Mouse (Mus musculus) kidney, adult 2 months (tissue): ENCODE data around the gene Lrrc73. TPM values are rescaled to one million over a fixed set of nuclear protein-coding genes. Genes with fewer than 3 reads are reported as not detected.

Experiments
- DNase-seq: peaks from one replicate; pipeline ENCODE4 v3.0.0; 2021
- H3K27ac ChIP-seq: fragments of 200-500 bp; 2 replicates; pipeline ENCODE4 v1.5.1; 2012; ENCODE audit warnings: low read depth, low read length, control low read depth, inconsistent platforms; ENCODE audit not compliant: insufficient read depth
- H3K27me3 ChIP-seq: fragments of 200-500 bp; replicated peaks from 2 replicates; pipeline ENCODE4 v1.6.1; 2012; ENCODE audit warnings: mild to moderate bottlenecking, moderate library complexity, low read length, inconsistent platforms; ENCODE audit not compliant: control insufficient read depth, insufficient read depth
- H3K36me3 ChIP-seq: fragments of 200-500 bp; 2 replicates; pipeline ENCODE4 v1.6.1; 2012; ENCODE audit warnings: mild to moderate bottlenecking, moderate library complexity, low read length, inconsistent platforms; ENCODE audit not compliant: control insufficient read depth, insufficient read depth
- H3K4me1 ChIP-seq: fragments of 200-500 bp; 2 replicates; pipeline ENCODE4 v1.6.1; 2011; ENCODE audit warnings: low read length; ENCODE audit not compliant: control insufficient read depth, insufficient read depth
- H3K4me3 ChIP-seq: fragments of 200-500 bp; 2 replicates; pipeline ENCODE4 v1.5.1; 2011; ENCODE audit warnings: mild to moderate bottlenecking, low read depth, low read length, control low read depth; ENCODE audit not compliant: insufficient read depth
- CTCF ChIP-seq: fragments of 200-500 bp; conservative IDR thresholded peaks from 2 replicates; pipeline ENCODE4 v1.5.1; 2011; ENCODE audit warnings: low read depth, mild to moderate bottlenecking, control low read depth, low read length, moderate library complexity, mixed read lengths; ENCODE audit not compliant: insufficient read depth, insufficient read length
- POLR2A ChIP-seq: fragments of 200-500 bp; IDR thresholded peaks from one replicate; pipeline ENCODE4 v1.6.1; 2011; ENCODE audit warnings: low read depth, low read length, control low read depth
- WGBS: fragments of 180-500 bp; shearing (Covaris S2); methylation state at CpG from one replicate; pipeline ENCODE4 v1.1.7; 2018; 5-methylcytosine and 5-hydroxymethylcytosine counted together
- polyA plus RNA-seq: library from polyadenylated mRNA; depleted of rRNA; stranded (reverse); fragments of >200 nt; gene quantifications from 2 replicates; pipeline ENCODE4 v1.2.3, GENCODE M21; 2012

Lrrc73 gene
- polyA plus RNA-seq, 1 experiment: 1.1 TPM

DNA sequence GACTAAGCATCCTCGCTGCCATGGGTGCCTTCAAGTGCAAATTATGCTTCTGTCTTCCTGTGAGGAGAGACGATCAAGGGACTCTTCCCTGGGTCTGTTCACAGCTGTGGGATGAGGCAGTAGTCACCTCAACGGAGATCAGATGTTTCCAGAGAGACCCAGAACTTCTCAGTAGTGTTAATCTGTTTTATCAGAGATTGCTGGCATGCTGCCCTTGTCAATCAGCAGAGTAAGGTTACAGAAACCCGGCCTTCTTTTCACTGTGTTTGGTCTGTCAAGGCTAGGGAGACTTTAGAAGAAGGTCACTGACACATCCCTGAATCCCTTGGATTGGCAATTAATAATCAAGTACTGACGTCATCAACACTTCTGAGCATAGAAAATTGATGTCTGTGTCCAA, 15.9 kb upstream of the Lrrc73 start:
- WGBS: 76% methylated on average over 5 of the region's 5 CpGs
- TF ChIP-seq CTCF (no peak), POLR2A (no peak)
- no peaks in the 10 kb centered on the region for H3K4me1 ChIP-seq
- H3K27ac ChIP-seq: no peak overlapping the region
- no peak overlapping the region for H3K4me3 ChIP-seq
- H3K27me3 ChIP-seq: no peaks in the 10 kb centered on the region
- H3K36me3 ChIP-seq: peaks cover 2% of the 10 kb centered on the region; the same call in 1 of the 2 replicates
- no peak for DNase-seq

DNA sequence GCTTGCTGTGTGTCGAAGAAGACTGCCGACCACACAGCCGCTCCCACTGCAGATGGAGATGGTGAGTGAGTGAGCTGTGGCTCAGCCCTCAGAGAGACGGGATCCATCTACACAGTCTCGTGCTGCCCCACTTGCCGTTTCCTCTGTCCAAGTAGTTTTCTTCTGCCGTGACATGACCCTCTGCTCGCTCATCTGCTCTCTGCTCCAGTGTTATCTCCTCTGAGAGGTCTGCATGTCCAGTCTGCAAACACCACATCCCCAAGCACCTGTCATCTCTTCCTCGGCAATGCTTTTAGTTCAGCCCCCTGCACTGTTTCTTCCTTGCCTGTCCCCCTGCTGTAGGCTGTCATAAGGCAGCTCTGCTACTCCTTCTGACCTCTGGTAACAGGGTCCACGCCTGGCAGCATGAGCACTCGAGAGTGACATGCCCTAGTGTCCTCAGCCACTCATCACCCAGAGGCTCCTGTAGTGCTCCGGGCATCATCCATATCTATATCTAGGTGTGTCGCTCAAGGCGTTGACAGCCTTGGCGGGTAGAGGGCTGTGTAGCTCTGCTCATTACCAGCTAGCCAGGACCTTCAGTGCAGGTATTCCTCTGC, 13.7 kb upstream of the Lrrc73 start:
- no peaks in the 10 kb centered on the region for H3K4me1 ChIP-seq
- H3K27me3 ChIP-seq: no peaks in the 10 kb centered on the region
- no peak for DNase-seq
- peaks cover 2% of the 10 kb centered on the region; the same call in 1 of the 2 replicates for H3K36me3 ChIP-seq
- H3K27ac ChIP-seq: no peak overlapping the region
- WGBS: 87% methylated on average over 15 of the region's 15 CpGs
- no peak for TF ChIP-seq CTCF
- no peak for TF ChIP-seq POLR2A
- no peak overlapping the region for H3K4me3 ChIP-seq

DNA sequence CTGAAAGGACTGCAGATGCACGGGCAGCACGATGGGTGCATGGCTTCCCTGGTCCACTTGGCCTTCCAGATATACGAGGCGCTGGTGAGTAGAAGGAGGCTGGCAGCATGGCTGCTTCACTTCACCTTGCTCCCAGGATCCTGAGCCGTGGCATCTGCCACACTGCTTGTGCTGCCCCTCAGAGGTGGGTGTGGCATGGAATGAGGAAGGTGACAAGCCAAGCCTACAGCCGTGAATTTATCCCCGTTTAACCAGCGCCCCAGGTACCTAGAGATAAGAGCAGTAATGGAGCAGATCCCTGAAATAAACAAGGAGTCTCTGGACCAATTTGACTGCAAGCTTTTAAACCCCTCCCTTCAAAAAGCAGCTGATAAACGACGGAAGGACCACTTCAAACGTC, 11.9 kb upstream of the Lrrc73 start:
- TF ChIP-seq CTCF: no peak
- no peak for TF ChIP-seq POLR2A
- Histone ChIP-seq H3K27ac (no peak overlapping the region), H3K4me3 (no peak overlapping the region), H3K4me1 (peaks cover under 1% of the 10 kb centered on the region; the same call in 1 of the 2 replicates), H3K27me3 (no peaks in the 10 kb centered on the region), H3K36me3 (peaks cover 2% of the 10 kb centered on the region; the same call in 1 of the 2 replicates)
- DNase-seq: no peak
- WGBS: 73% methylated on average over 11 of the region's 11 CpGs

DNA sequence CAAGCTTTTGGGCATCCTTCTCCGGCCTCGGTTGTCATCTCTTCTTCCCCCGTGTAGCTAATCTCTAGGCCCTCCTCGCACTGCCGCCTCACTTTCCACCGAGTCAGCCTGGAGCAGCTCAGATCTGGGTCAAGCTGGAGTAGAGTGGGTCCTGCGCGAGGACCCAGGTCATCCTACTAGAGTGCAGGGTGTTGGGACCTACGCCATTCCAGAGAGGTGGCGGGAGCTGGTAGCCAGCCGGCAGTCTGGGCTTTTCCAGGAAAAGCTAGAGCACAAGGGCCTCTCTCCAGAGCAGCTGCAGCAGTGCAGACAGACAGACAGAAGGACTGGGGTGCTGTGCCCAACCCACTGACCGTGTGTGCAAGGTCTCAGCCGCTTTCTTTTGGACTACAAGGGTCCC, 11.1 kb upstream of the Lrrc73 start:
- Histone ChIP-seq H3K4me3 (no peak overlapping the region), H3K27me3 (no peaks in the 10 kb centered on the region), H3K36me3 (peaks cover 2% of the 10 kb centered on the region; the same call in 1 of the 2 replicates), H3K4me1 (peaks cover 7% of the 10 kb centered on the region; the same call in 1 of the 2 replicates), H3K27ac (no peak overlapping the region)
- TF ChIP-seq POLR2A: no peak
- no peak for TF ChIP-seq CTCF
- 84% methylated on average over 13 of the region's 13 CpGs for WGBS
- no peak for DNase-seq

DNA sequence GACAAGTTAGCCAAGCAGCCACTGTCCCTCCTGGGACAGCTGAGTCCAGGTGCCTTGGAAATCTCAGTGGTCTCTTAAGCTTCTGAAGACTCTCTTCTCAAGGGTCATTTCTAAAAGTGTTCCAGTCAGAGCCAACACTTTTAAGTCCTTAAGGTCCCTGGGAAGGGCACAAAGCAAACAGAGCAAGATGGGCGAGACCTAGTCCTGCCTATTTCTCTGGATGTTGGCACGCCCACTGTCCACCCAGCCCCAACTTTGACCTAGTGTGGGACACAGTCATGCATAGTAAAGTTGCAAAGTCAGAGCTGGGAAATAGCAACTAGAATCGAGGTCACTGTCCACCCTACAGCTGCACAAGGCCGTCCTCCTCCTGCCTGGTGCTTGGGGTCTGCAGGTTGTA, 10.3 kb upstream of the Lrrc73 start:
- peak; percentile 40 for DNase-seq
- H3K4me3 ChIP-seq: no peak overlapping the region
- no peak overlapping the region for H3K27ac ChIP-seq
- no peaks in the 10 kb centered on the region for H3K27me3 ChIP-seq
- H3K36me3 ChIP-seq: peaks cover 2% of the 10 kb centered on the region; the same call in 1 of the 2 replicates
- no peak for TF ChIP-seq POLR2A
- TF ChIP-seq CTCF: no peak
- H3K4me1 ChIP-seq: peaks cover 7% of the 10 kb centered on the region; the same call in 1 of the 2 replicates
- 57% methylated on average over 4 of the region's 4 CpGs for WGBS

DNA sequence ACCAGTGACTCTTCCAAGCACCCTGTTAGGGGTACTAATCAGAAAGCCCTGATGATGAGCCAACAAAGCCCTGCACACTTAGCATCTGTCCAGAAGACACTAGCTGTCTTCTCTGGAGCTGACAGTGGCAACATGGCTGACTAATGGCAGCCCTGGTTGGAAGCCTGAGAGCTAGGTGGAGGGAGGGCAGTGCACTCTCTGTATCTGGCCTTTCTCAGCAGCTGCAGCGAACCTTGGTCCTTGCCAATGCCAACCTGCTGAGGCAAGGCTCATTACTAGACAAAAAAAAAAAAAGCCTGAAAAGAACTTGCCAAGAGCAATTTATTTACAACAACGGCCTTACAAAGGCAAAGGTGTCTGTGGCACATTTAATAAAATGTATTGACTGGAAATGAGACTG, 9.7 kb upstream of the Lrrc73 start:
- H3K27me3 ChIP-seq: no peaks in the 10 kb centered on the region
- TF ChIP-seq CTCF (no peak), POLR2A (no peak)
- peaks cover 2% of the 10 kb centered on the region; the same call in 1 of the 2 replicates for H3K36me3 ChIP-seq
- H3K27ac ChIP-seq: no peak overlapping the region
- peaks cover 7% of the 10 kb centered on the region; the same call in 1 of the 2 replicates for H3K4me1 ChIP-seq
- peak; percentile 76 for DNase-seq
- WGBS: 40% methylated on average over 2 of the region's 2 CpGs
- H3K4me3 ChIP-seq: no peak overlapping the region

DNA sequence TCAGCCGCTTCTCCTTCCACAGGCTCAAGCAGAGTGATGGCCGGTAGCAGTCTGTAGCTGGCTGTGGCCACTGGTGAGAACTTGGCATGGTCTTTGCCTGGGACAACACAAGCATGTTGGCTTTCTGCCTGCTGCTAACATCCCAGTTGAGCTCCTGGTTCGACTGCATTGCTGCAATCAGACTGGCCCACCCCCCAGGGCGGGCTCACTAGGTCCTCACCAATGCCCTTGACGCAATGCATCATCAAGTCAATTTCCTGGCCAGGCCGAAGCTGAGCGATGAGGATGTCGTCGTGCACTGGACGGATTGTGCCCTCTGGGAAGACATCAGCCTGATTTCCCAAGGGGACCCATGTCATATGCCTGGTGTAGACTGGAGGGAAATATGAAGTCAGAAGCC, 8.8 kb upstream of the Lrrc73 start:
- Histone ChIP-seq H3K36me3 (peaks cover 2% of the 10 kb centered on the region; the same call in 1 of the 2 replicates), H3K27ac (no peak overlapping the region), H3K4me3 (no peak overlapping the region), H3K27me3 (no peaks in the 10 kb centered on the region), H3K4me1 (peaks cover 7% of the 10 kb centered on the region; the same call in 1 of the 2 replicates)
- TF ChIP-seq POLR2A (no peak), CTCF (no peak)
- 62% methylated on average over 10 of the region's 10 CpGs for WGBS
- DNase-seq: peak; percentile 25
